Mouse (Mus musculus) cerebellum, adult 18-20 months (tissue): ENCODE measurements around the gene Brd2.
"Not testable (repeated sequence)": the region's sequence is repeated elsewhere in the genome, so short reads cannot be mapped to it uniquely, and the experiment has no call there.

ENCODE experiments used
- DNase-seq, 2 experiments: peaks; one replicate each; pipeline ENCODE4 v3.0.0; 2021

Brd2 gene

DNA sequence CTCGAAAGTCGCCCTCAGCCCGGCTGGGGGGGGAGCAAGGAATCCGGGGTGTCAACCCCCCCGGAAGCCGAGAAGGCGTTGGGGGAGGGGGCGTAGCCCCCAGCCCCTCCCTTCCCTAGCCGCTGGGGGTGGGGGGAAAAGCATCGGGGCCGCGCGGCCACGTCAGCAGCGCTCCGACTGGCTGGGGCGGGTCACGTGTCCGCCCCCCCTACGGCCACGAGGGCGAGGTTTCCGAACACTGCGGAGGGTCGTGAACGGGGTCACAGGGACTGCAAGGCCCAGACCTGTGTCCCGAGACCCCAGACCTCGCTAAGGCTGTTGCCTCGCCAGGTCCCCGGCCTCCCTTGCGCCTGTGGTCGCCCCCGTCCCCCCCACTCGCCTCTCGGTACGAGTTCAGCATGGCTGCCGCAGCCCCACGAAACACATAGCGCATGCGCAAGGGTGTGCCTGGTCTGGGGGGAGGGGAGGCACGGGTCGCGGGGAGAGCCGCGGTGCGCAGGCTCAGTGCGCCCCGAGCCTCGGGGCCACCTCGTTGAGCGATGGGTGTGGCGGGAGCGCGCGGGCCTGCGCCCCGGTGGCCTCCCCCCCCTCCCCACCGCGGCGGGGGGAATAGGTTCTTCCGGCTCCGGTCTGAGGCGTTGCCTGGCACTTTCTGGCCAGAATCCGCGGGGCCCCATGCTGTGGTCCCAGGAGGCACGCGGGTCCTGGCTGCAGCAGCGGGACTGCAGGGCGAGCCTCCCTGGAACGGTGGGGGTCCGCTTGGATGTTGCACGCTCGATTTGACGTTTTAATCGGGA, at the start of gene Brd2:
Gene Brd2 (minus strand): TSS at position 447 of the 797 bp plus-strand sequence.
- peak; percentile 96 to 99 for DNase-seq

DNA sequence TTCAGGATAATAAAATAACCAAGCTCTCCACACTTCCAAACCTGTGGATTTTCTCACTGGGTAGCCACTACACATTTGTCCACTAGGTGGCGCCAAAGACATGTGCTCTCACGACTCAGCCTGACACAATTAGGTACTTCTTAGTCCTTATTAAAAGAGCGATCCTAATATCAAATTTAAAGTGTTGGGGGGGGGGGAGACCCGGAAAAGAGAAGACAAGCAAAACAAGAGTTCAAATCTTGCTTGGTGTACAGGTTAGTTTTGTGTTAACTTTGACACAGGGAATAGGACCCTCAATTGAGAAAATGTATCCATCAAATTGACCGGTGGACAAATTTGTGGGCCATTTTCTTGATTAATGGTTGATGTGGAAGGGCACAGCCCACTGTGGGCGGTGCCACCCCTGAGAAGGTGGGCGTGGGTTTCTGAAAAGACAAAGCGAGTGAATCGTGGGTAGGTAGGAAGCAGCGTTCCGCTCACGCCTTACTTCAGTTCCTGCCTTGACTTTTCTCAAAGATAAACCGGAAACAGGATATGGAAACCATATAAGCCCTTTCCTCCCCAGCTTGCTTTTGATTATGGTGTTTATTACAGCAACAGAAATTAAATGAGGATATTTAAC, 48.6 kb upstream of the Brd2 start:
- peak; percentile 74 to 83 for DNase-seq

GRCm38 (mm10) chr17:34170487-34170876, 48.0 kb upstream of the Brd2 start:
- no peak for DNase-seq

GRCm38 (mm10) chr17:34169279-34169678, 46.8 kb upstream of the Brd2 start:
- peak; percentile 20 to 22 for DNase-seq

DNA sequence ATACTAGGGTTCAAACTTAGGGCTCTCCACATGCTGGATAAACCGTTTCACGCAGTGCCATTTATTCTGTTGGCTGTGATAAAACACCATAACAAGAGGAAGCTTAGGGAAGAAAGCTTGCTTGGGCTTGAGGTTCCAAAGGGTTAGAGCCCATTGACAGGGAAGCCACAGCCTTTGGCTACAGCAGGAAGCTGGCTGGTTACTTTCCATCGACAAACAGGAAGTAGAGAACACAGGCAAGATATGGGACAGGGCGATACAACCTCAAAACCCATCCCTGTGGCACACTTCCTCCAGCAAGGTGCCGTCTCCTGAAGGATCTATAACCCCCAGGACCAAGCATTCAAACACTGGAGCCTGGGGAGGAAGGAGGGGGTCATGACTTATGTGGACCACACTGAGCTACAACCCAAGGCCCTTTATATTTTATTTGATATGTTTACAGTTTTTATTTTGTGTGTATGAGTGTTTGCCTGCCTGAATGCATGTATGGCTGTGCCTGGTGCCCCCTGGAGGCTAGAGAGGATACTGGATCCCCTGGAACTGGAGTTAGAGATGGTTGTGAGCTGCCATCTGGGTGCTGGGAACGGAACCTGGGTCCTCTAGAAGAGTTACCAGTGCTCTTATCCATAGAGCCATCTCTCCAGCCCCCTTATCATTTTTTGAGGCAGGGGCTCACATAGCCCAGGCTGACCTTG, 42.7 kb upstream of the Brd2 start:
- no peak for DNase-seq

- DNase-seq, result no peak
These were observed 41.9 kb upstream of the Brd2 start for GRCm38 (mm10) chr17:34164202-34164895.

DNA sequence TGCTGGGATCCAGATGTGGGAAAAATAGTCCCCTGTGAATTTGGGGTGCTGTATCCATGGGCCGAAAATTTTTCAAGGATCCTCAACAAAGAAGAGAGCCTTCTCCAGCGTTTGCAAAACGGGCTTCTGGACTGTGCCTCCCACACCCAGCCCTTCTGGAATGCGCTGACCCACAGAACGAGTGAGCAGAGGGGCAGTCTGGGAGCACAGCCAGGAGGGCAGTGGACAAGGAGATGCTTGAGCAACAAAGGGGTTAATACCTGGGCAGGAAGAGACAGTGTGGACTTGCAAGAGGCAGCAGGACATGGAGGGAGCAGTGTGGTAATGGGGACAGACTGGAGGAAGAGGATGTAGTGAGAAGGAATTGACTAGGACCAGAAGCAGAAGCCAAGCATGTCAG, 33.1 kb upstream of the Brd2 start:
- no peak for DNase-seq

GRCm38 (mm10) chr17:34152923-34153322, 30.5 kb upstream of the Brd2 start, which contains the start of gene H2-DMb1:
Gene H2-DMb1 (plus strand): TSS chr17:34153072.
- no peak for DNase-seq

GRCm38 (mm10) chr17:34144960-34145371, 22.5 kb upstream of the Brd2 start:
- no peak for DNase-seq

DNA sequence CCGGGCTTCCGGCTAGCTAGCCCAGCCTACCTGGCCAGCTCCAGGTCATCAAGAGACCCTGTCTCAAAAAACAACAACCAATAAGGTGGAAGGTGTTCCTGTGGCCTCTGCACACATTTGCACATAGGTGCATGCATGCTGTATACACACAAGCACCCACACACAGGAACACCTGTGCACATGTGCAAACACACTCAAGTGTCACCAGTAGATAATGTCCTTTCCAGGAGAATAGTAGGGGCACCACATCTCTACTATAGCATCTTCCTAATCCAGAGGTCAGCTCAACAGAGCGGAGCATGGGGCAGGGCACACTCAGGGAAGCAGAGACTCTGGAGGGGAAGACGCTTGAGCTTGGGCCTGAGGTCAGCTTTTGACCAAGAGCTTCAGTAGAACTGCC, 21.8 kb upstream of the Brd2 start:
- not testable (repeated sequence) for DNase-seq

- DNase-seq, result no peak
These were observed 21.0 kb upstream of the Brd2 start for GRCm38 (mm10) chr17:34143461-34143860.

DNA sequence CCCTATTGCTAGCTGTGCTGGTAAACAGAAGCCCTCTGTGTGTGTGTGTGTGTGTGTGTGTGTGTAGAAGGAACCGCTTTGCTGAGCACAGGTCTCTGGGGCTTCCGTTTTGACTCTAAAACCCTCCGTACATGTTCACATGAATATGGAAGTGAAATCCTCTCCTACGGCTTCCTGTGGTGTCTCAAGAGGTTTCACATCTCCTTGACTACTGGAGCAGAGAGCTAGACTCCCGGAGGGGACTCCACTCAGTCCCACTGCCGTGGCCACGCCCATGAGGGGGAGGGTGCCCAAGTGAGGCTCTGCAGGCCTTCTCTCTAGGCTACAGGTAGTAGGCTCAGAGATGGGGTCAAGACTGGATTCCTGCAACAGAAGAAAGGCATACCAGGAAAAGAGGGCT, 20.6 kb upstream of the Brd2 start, which contains the start of gene H2-DMb2:
Gene H2-DMb2 (plus strand): TSS at position 275 of the 400 bp plus-strand sequence.
- DNase-seq, result no peak

DNA sequence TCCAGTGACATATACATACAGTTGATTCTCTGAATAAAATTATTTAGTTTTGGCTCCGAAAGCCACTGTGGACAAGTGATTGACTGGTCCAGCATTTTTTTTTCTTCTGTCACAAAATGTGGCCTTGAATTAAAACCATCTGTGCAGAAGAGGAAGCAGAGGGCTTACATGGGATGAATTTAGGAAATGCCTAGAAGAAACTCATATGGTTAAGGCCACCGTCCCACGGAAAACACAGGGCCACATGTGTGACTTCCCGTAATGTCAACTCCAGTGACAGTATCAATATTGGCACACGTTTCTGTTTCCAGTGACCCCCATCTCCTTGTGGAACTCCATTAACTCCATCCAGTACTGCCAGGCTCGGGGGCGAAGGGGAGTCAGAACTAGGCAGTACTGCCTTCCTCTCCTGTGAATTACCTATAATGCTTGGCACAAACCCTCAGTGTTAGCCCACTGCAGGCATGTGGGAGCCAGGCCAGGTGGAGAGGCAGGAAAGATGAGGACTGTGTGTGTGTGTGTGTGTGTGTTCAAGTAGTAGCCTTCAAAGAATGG, 20.1 kb upstream of the Brd2 start:
- DNase-seq, result no peak

DNA sequence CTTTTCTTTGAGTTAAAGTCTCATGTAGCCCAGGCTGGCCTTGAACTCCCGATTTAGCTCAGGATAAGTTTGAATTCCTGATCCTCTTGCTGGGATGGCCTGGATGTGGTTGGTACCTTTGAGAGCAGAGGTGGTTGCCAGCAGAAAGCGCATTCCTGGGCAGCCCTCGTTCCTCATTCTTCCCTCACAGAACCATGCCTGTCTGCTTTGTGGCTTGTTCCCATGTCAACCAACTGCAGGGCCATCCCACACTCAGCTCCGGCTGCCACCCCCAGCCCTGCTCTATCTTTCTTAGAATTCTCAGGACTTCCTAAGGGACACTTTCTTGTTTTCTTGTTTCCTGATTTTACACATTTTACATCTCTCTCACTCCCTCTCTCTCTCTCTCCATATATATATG, 19.0 kb upstream of the Brd2 start:
- DNase-seq, result no peak

DNA sequence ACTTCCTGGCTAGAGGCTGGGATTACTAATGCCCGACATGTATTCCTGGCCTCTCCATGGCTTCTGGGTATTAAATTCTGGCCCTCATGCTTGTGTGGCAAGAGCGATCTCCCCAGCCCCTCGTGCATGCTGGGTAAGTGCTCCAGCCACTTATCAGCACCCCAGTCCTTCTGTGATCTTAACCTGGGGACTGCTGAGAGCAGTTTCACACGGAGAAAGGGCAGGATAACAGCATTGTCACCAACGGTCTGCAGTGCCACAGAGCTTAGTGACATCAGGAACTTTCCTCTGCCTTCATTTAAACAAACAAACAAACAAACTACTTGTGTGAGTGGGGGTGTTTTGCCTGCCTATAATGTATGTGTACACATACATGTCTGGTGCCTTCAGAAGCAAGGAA, 17.8 kb upstream of the Brd2 start:
- no peak for DNase-seq

- no peak for DNase-seq
These were observed 17.0 kb upstream of the Brd2 start for GRCm38 (mm10) chr17:34139416-34139815.

- no peak for DNase-seq
These were observed 16.2 kb upstream of the Brd2 start for GRCm38 (mm10) chr17:34138655-34139054.

- no peak for DNase-seq
These were observed 15.2 kb upstream of the Brd2 start for GRCm38 (mm10) chr17:34137601-34138000.

DNA sequence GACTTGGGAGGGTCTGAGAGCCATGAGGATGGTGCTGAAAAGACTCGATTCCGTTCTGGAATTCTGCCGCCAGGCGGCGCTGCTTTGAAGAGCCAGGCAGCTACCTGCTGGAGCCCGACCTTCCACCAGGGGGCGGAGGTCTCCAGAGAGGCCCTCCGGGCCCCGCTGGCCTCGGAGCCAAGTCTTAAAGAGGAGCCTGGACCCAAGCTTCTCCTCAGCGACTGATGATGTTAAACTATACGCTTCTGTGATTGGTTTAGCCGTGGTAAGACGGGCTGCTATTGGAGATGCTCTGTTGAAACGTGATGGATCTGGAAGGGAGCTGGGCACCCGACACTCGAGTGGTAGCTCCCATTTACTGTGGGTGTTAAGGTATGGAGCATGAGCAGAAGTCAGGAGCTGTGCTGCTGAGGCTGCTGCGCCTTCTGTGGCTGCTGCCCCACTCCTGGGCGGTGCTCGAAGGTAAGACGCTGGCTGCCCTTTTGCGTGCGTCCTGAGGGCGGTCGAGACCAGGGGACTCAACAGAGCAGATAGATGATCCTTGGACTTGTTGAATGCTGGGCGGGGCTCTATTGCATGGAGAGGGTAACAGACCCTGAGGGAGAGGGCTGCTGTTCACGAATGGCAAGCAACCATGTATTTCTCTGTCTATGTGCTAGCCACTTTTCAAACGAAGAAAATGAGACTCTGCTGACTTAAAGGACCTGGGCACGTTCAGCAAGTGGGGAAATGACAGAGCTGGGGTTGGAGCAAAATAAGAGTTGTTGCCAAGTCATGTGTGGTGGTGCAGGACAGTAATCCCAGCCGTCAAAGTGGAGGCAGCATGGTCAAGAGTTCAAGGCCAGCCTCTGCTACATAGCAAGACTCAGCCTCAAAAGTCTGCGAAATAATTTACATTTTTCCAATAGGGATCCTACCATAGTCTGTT, 13.1 kb upstream of the Brd2 start:
- DNase-seq, result peak; percentile 97 to 99

GRCm38 (mm10) chr17:34134451-34134850, 12.0 kb upstream of the Brd2 start:
- DNase-seq, result no peak

GRCm38 (mm10) chr17:34133289-34133688, 10.9 kb upstream of the Brd2 start:
- no peak for DNase-seq

DNA sequence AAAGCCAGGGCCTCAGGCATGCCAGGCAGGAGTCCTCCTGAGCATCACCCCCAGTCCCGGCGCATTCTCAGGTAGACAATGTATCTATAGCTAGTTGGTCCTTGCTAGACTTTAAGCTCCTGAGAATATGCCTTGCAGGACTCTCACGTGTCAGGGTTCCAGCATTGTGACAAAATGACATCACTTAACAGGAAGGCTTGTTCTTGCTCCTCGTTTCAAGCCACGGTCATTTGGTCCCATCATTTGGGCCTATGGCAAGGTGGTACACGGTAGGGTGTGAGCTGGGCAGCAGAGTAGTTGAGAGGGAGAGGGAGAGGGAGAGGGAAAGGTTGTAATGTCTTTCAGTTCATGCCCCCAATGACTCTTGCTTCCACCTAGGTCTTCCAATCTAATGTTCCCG, 9.5 kb upstream of the Brd2 start:
- no peak for DNase-seq
